Mouse (Mus musculus): ENCODE results near the gene Amy2a5. TPM values are rescaled to one million over a fixed set of nuclear protein-coding genes. Genes with fewer than 3 reads are reported as not detected.
"Not testable (repeated sequence)": the region's sequence is repeated elsewhere in the genome, so short reads cannot be mapped to it uniquely, and the experiment has no call there.

Amy2a5 gene
- not detected for total RNA-seq (2021)

DNA sequence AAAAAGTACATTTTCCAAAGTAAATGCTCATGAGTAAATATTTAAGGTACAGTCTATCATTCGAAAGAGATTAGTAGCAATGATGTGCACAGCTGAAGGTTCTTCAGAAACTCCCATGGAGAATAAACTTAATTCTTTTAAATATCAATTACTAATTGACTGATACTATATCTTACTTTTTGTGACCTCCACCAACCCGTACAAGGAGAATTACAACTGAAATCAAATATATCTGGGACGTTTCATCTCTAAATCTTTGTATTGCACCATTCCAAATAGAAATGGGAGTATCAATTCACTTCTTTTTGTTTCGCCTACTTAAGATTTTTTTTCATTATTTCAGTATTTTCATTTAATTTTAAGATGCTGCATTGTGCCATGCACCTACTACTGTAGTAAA, at the start of gene Amy2a5:
TSS of gene Amy2a5 (minus strand) at position 101 of the 400 bp plus-strand sequence.
- not testable (repeated sequence) for DNase-seq

DNA sequence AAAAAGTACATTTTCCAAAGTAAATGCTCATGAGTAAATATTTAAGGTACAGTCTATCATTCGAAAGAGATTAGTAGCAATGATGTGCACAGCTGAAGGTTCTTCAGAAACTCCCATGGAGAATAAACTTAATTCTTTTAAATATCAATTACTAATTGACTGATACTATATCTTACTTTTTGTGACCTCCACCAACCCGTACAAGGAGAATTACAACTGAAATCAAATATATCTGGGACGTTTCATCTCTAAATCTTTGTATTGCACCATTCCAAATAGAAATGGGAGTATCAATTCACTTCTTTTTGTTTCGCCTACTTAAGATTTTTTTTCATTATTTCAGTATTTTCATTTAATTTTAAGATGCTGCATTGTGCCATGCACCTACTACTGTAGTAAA, 32.7 kb upstream of the Amy2a5 start, which contains the start of gene Amy2a4:
TSS of gene Amy2a4 (minus strand) at position 101 of the 400 bp plus-strand sequence.
- not testable (repeated sequence) for DNase-seq

DNA sequence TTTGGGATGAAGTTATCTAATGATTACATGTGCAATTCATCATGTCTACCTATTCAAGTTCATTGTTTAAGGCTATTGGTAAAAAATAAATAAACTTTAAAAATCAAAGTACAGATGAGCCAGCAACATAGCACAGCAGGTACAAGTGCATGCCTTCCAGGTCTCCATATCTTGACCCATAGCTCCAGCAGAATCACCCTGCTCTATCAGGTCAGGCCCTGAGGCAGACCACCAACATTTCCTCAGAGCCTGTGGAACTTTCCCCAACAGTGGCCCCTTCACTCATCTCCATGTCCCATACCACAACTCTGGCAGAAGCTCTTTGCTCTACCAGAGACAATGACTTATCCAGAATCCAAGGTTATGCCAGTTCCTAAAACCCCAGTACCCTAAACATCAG, 21.6 kb upstream of the Amy2a5 start:
- not testable (repeated sequence) for DNase-seq

DNA sequence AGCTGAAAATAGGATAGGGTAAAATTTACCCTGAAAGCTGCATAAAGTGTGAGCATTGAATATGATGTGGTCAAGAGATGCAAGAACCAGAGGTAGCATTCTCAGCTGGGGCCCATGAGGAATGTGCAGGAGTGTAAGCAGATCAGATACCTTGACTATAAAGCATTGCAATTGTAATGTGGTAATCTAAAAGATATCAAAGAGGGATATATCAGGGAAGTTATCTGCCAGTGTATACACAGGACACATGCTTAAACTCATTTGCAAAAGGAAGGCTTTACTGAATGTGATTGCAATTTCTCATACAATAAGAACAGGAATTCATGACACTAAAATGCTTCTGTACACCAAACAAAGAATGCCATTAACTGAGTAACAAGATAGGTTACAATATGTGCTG, 20.9 kb upstream of the Amy2a5 start:
- DNase-seq = not testable (repeated sequence)

DNA sequence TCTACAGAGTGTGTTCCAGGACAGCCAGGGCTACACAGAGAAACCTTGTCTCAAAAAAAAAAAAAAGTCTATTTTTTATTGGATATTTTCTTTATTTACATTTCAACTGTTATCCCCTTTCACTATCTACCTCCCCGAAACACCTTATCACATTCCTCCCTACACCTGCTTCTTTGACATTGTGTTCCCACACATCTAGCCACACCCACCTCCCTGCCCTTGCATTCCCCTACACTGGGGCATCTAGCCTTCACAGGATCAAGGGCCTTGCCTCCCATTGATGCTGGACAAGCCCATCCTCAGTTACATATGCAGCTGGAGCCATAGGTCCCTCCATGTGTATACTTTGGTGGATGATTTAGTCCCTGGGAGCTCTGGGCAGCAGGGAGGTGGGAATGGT, 31.5 kb downstream of the Amy2a5 start:
- DNase-seq = no peak

Other genes starting within 250 kb of the Amy2a5 start
- gene Amy2a4, start 32.6 kb upstream of the Amy2a5 start, total RNA-seq (2021) = not detected
- gene Amy2a3, start 65.2 kb upstream of the Amy2a5 start, total RNA-seq (2021) = not detected
- not detected for gene Amy2a2, start 97.8 kb upstream of the Amy2a5 start, total RNA-seq (2021)

All from heart, postnatal 4 days (tissue).